Mouse (Mus musculus) testis, postnatal 14 days (tissue): ENCODE measurements around the gene Pex14.

Source experiments
- DNase-seq: peaks from one replicate; pipeline ENCODE4 v3.0.0; 2021; ENCODE audit warnings: low spot score

Pex14 gene

DNA sequence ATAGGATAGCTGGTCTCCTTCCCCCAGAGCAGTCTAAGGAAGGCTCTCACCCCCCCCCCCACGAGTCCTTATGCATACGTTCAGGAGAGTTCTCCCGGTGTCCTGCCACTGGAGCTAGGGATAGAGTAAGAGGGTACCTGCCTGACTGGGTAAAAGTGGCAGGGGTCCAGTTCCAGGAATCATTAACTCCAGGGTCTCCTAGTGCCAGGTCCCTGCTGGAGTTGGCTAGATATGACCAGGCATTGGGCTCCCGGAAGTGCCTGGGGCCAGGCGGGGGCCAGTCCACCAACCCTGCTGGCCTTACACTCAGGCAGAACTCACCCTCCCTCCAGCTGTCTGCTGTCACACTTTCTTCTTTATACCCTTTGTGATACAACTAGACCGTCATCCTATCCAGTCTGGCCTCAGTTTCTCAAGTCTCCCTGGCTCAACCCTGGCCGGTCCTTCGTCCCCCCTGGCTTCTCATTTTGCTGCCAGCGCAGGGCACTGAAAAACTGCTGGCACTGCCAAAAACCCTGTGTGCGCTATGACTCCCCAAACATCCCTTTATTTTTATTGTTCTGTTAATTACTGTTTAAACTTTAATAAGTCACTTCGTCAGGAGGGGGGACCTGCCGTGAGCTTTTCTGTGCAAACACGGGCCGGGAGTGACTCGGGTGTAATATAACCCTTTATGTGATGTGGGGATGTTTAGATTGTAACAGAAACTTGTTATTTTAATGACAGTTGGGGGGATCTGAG is 180.8 kb downstream of the Pex14 start:
- no peak for DNase-seq

DNA sequence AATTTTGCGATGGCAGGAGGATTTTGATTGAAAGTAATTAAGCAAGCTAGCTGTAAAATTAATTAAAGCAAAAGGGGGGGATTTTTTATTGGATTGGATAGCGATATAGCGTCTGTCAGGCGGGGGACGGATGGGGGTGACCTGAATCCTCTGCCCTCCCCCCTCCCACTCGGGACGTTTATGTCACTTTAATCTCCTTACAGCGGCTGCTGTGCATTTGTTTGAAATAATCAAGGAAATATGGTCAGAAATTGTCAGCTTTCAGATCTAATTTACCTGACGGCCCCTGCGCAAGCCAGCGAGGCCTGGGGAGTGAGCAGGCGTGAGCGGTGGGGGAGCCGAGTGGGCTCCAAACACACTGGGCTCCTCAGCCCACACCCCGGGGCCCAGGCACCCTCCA is 183.8 kb downstream of the Pex14 start:
- DNase-seq = no peak

DNA sequence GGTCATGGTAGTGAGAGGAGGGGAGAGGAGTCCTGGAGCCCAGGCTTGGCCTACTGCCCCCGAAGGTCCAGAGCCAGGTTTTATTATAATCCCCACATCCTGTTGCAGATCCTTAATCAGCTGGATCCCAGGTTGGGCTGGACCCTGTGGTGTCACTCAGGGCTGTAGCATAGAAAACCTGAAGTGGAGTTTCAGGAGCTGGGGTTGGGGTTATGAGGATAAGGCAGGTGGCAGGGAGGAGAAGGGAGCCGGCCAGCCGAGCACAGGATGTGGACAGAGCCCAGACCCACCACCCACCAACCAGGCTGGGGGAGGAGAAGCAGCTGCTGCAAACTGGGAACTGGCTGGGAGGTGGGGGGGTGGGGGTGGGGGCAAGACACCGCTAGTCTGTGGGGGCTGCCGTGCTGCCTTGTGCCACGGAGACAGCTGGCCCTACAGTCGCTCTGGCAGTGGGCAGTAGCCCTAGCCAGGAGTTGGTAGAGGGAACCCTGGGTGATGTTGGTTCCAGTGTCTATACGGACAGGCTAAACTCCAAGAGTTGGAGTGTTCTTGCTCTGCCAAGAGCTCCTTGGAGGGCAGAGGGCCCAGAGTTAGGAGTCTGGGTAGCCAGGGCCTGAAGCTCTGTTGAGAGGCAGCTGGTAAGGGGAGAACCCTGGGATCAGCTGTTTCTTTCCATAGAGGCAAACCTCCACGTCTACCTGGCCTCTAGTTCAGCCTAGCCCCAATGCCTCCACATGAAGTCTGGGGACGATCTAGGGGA is 184.6 kb downstream of the Pex14 start:
- DNase-seq = no peak

DNA sequence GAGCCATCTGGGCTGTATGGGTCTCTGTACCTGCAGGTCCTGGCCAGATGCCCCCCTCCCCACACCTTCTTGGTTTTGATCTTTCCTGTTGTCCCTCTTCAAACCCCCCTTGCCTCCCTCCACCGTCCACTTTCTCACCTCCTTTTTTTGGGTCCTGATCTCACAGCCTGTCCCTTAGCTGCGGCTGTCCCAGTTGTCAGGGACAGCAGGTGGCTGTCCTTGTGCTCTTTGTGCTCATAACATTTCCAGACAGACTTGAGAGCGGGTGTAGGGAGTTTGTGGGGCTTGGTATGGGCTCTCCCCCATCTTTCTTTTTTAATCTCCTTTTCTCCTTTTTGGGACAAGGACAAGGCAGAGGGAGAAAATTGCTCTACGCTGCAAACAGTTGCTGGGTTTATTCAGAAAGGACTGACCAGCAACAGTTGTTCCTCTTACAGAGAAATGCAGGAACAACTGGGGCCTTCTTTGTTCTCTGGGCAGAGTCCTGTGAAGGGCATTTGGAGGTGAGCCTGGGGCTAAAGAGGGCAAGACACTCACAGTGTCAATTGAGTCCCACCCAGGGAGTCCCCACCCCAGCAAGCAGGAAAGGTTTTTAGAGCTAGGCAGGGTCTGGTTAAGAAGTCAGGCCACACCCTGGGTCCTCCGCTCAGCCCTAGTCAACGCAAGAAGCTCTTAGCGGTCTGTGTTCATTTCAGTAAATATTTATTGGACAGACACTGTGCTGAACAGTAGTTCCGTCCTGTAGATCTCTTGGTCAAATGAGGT is 186.7 kb downstream of the Pex14 start:
- no peak for DNase-seq

DNA sequence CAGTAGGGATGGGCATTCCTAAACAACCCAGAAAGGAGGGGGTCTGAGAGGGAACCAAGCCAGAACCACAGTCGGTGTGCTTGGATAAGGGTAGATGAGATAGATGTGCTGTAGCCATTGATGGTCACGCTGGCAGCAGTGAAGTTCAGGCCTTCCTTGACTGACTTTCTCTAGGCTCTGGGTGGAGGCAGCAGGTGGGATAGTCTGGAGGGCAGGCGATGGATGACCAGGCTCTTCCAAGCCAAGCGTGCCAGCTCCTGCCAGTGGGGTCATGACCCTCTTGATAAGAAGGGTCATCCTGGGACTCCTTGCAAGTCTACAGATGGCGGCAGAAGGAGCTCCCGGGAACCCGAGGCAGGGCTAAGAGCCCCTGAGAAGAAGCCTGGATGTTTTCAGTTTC is 187.5 kb downstream of the Pex14 start:
- DNase-seq = no peak
